Mouse (Mus musculus): ENCODE results near the gene Vmn1r67. TPM values are rescaled to one million over a fixed set of nuclear protein-coding genes. Genes with fewer than 3 reads are reported as not detected.

Vmn1r67 gene
- not detected for total RNA-seq (2021)
- long read RNA-seq, experiment 1: 0 reads
- long read RNA-seq, experiment 2: 0 reads

- no peak within 1 kb of the TSS for H3K27ac ChIP-seq
Observed at GRCm38 (mm10) chr7:10443031-10443430, at the start of gene Vmn1r67. Gene Vmn1r67 (plus strand): TSS chr7:10443331.

GRCm38 (mm10) chr7:10458166-10458565 is 15.0 kb downstream of the Vmn1r67 start:
- TF ChIP-seq CTCF (conservative IDR thresholded peaks at IDR 0.05): no peak
- no peak overlapping the region for H3K27ac ChIP-seq
- H3K4me3 ChIP-seq: no peak overlapping the region
- no peak for DNase-seq (ENCODE audit: low spot score in 2 of 2)

More at GRCm38 (mm10) chr7:10443031-10443430, at the start of gene Vmn1r67:
- no peak within 1 kb of the TSS for H3K4me3 ChIP-seq
- DNase-seq (ENCODE audit: low spot score in 2 of 2): no peak
- no peak for TF ChIP-seq CTCF (conservative IDR thresholded peaks at IDR 0.05)

- no peak for TF ChIP-seq CTCF (conservative IDR thresholded peaks at IDR 0.05)
- DNase-seq (ENCODE audit: low spot score in 2 of 2): no peak
- Histone ChIP-seq H3K27ac (no peak overlapping the region), H3K4me3 (no peak overlapping the region)
Observed at GRCm38 (mm10) chr7:10479813-10480212, 36.7 kb downstream of the Vmn1r67 start.

GRCm38 (mm10) chr7:10480588-10481233 is 37.6 kb downstream of the Vmn1r67 start:
- TF ChIP-seq CTCF (conservative IDR thresholded peaks at IDR 0.05): no peak
- DNase-seq (ENCODE audit: low spot score in 2 of 2): peak; percentile 32 to 50
- H3K27ac ChIP-seq: 0 out of 2 replicates have a peak overlapping the region, but pooled peaks have one; percentile 18
- peak overlapping the region; percentile 49 for H3K4me3 ChIP-seq

- Histone ChIP-seq H3K4me3 (peak within 1 kb of the TSS; percentile 69), H3K27ac (peak within 1 kb of the TSS; percentile 92)
- TF ChIP-seq CTCF (conservative IDR thresholded peaks at IDR 0.05): no peak
- peak; percentile 76 to 84 for DNase-seq (ENCODE audit: low spot score in 2 of 2)
Observed at GRCm38 (mm10) chr7:10494786-10495521, 51.8 kb downstream of the Vmn1r67 start, which contains the start of gene Zik1. Gene Zik1 (minus strand): TSS chr7:10495394.

- H3K27ac ChIP-seq: no peak overlapping the region
- peak overlapping the region; percentile 69 for H3K4me3 ChIP-seq
- no peak for DNase-seq (ENCODE audit: low spot score in 2 of 2)
- no peak for TF ChIP-seq CTCF (conservative IDR thresholded peaks at IDR 0.05)
Observed at GRCm38 (mm10) chr7:10495578-10495977, 52.4 kb downstream of the Vmn1r67 start.

Other genes with a start within 250 kb of the Vmn1r67 start
- not detected for gene Vmn1r66, start 165.3 kb upstream of the Vmn1r67 start, total RNA-seq (2021)
- 10 to 100 TPM; 14.5 to 15.1 TPM for gene Zik1, start 52.1 kb downstream of the Vmn1r67 start, total RNA-seq (2021)
- not detected for gene Vmn1r68, start 115.2 kb downstream of the Vmn1r67 start, total RNA-seq (2021)
- not detected for gene Vmn1r69, start 170.3 kb downstream of the Vmn1r67 start, total RNA-seq (2021)
- not detected for gene Vmn1r70, start 188.2 kb downstream of the Vmn1r67 start, total RNA-seq (2021)
- not detected for gene Nlrp4b, start 244.5 kb downstream of the Vmn1r67 start, total RNA-seq (2021)

Data from layer of hippocampus, adult 2 months (tissue).